Mouse (Mus musculus): Measurements from ENCODE around the gene Gm17545.

Gene Gm17545

GRCm38 (mm10) chr9:22445123-22445522 lies 9.0 kb upstream of the Gm17545 start:
- DNase-seq (ENCODE audit: low read depth, low spot score) = no peak

- DNase-seq (ENCODE audit: low read depth, low spot score) = no peak
Observed at GRCm38 (mm10) chr9:22447213-22447612, 6.9 kb upstream of the Gm17545 start.

GRCm38 (mm10) chr9:22448420-22448819 lies 5.7 kb upstream of the Gm17545 start:
- DNase-seq (ENCODE audit: low read depth, low spot score) = no peak

- no peak for DNase-seq (ENCODE audit: low read depth, low spot score)
Observed at GRCm38 (mm10) chr9:22449209-22449608, 4.9 kb upstream of the Gm17545 start.

GRCm38 (mm10) chr9:22452697-22453096 lies 1.4 kb upstream of the Gm17545 start:
- no peak for DNase-seq (ENCODE audit: low read depth, low spot score)

GRCm38 (mm10) chr9:22453501-22453924 lies 577 bp upstream of the Gm17545 start:
- no peak for DNase-seq (ENCODE audit: low read depth, low spot score)

GRCm38 (mm10) chr9:22455041-22455440 lies 951 bp downstream of the Gm17545 start:
- DNase-seq (ENCODE audit: low read depth, low spot score) = no peak

- no peak for DNase-seq (ENCODE audit: low read depth, low spot score)
Observed at GRCm38 (mm10) chr9:22457142-22457835, 3.2 kb downstream of the Gm17545 start.

GRCm38 (mm10) chr9:22461946-22462345 lies 7.9 kb downstream of the Gm17545 start:
- DNase-seq (ENCODE audit: low read depth, low spot score) = no peak

GRCm38 (mm10) chr9:22466212-22466611 lies 12.1 kb downstream of the Gm17545 start:
- no peak for DNase-seq (ENCODE audit: low read depth, low spot score)

GRCm38 (mm10) chr9:22467371-22468169 lies 13.5 kb downstream of the Gm17545 start:
- no peak for DNase-seq (ENCODE audit: low read depth, low spot score)

GRCm38 (mm10) chr9:22468170-22468898 lies 14.2 kb downstream of the Gm17545 start:
- DNase-seq (ENCODE audit: low read depth, low spot score) = no peak

- DNase-seq (ENCODE audit: low read depth, low spot score) = no peak
Observed at GRCm38 (mm10) chr9:22468899-22469259, 14.8 kb downstream of the Gm17545 start.

GRCm38 (mm10) chr9:22469643-22470042 lies 15.6 kb downstream of the Gm17545 start, which contains the start of gene Rp9:
Gene Rp9, minus strand, starts transcription at chr9:22469743.
- DNase-seq (ENCODE audit: low read depth, low spot score) = no peak

GRCm38 (mm10) chr9:22475424-22475868 lies 21.4 kb downstream of the Gm17545 start, which contains the start of gene Bbs9:
Gene Bbs9, plus strand, starts transcription at chr9:22475715.
- peak; percentile 84 for DNase-seq (ENCODE audit: low read depth, low spot score)

- DNase-seq (ENCODE audit: low read depth, low spot score) = no peak
Observed at GRCm38 (mm10) chr9:22476265-22476664, 22.2 kb downstream of the Gm17545 start.

GRCm38 (mm10) chr9:22478946-22479345 lies 24.9 kb downstream of the Gm17545 start:
- DNase-seq (ENCODE audit: low read depth, low spot score) = no peak

GRCm38 (mm10) chr9:22483866-22484561 lies 29.9 kb downstream of the Gm17545 start:
- no peak for DNase-seq (ENCODE audit: low read depth, low spot score)

- no peak for DNase-seq (ENCODE audit: low read depth, low spot score)
Observed at GRCm38 (mm10) chr9:22484562-22485308, 30.6 kb downstream of the Gm17545 start.

GRCm38 (mm10) chr9:22486211-22486610 lies 32.1 kb downstream of the Gm17545 start:
- DNase-seq (ENCODE audit: low read depth, low spot score) = no peak

GRCm38 (mm10) chr9:22488963-22489362 lies 34.9 kb downstream of the Gm17545 start:
- DNase-seq (ENCODE audit: low read depth, low spot score) = no peak

All from brain, embryonic 18.5 days (tissue).